Mouse (Mus musculus): ENCODE measurements around the gene Olfr653. TPM values are rescaled to one million over a fixed set of nuclear protein-coding genes. Genes with fewer than 3 reads are reported as not detected.

Olfr653 gene
- polyA plus RNA-seq (2012; rRNA removed): not detected in 2 replicates

GRCm38 (mm10) chr7:104577014-104577413 lies at the start of gene Olfr653:
Gene Olfr653 (plus strand): TSS chr7:104577314.

GRCm38 (mm10) chr7:104549833-104550232 lies 27.3 kb upstream of the Olfr653 start, which contains the start of gene Olfr651:
Gene Olfr651 (plus strand): TSS chr7:104550133.

GRCm38 (mm10) chr7:104560601-104561000 lies 16.5 kb upstream of the Olfr653 start, which contains the start of gene Olfr652:
Gene Olfr652 (plus strand): TSS chr7:104560901.

DNA sequence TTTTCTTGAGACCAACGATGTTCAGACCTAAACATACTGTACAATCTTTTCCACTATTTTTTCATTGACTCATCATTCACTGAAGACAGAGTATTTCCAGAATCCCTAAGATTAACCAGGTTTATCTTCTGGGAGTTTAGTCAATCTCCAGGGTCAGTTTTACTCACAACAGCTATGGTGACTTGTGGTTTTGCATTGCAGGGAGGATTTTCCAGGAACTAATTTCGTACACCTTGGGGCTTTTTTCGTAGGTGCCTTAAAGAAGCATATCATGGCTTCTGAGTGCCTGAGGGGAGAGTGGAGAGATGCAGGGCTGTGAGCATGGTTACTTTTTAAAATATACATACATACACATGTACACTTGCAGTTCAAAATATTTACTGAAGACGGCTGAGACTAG lies 9.6 kb downstream of the Olfr653 start, which contains the start of gene Olfr654:
Gene Olfr654 (plus strand): TSS at position 301 of the 400 bp plus-strand sequence.

DNA sequence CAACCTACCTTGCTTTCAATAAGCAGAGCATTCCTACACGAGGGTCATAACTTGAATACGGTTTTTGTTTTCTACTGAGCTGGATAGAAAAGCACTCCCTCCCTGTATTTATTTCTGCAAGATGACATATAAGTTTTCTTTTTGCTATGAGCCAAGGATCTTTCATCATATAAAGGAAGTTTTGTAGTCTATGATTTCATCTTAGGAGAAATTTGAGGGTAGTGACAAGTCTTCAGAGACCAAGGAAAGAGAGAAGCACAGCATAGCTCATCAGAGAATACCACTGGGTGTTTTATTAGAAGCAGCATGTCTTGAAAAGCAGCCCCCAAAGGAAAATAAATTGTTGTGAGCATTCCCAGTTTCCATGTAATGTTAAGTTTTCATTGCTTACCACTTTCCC lies 24.6 kb downstream of the Olfr653 start, which contains the start of gene Olfr655:
Gene Olfr655 (minus strand): TSS at position 101 of the 400 bp plus-strand sequence.

DNA sequence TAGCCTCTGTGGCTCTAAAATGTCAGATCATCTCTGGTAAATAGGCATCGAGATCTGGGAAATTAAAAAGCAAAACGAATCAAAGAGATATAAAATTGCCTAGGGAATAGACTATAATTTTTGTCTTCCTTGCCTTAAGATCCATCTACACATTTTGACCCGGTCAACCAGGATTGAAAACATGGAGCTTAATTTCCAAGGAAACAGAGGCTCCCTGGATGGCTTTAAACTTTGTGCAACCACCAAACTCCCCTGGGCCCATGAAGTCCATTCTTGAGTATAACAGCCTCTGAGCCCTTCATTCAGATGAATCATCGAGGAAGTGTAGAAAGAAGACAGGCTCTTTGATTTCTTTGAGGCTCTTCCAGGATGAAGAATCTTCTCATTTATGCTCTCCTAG lies 36.5 kb downstream of the Olfr653 start, which contains the start of gene Olfr656:
Gene Olfr656 (plus strand): TSS at position 301 of the 400 bp plus-strand sequence.

GRCm38 (mm10) chr7:104624494-104624893 lies 47.4 kb downstream of the Olfr653 start, which contains the start of gene Olfr657:
Gene Olfr657 (plus strand): TSS chr7:104624794.

Other genes with a start within 250 kb of the Olfr653 start
- 0.55 TPM in 1 of 2 replicates, not detected in the other for gene Trim34b, start 247.8 kb upstream of the Olfr653 start, polyA plus RNA-seq (2012; rRNA removed)
- gene Trim12c, start 224.0 kb upstream of the Olfr653 start, polyA plus RNA-seq (2012; rRNA removed): 0.55 TPM in 2 replicates
- 0.03 TPM in 1 of 2 replicates, not detected in the other for gene Trim30b, start 207.4 kb upstream of the Olfr653 start, polyA plus RNA-seq (2012; rRNA removed)
- not detected in 2 replicates for gene Trim30c, start 176.5 kb upstream of the Olfr653 start, polyA plus RNA-seq (2012; rRNA removed)
- 0.09 and 0.32 TPM in 2 replicates for gene Trim30a, start 112.1 kb upstream of the Olfr653 start, polyA plus RNA-seq (2012; rRNA removed)
- gene Trim30d, start 69.5 kb upstream of the Olfr653 start, polyA plus RNA-seq (2012; rRNA removed): 0.04 and 0.24 TPM in 2 replicates
- gene Olfr651, start 27.2 kb upstream of the Olfr653 start, polyA plus RNA-seq (2012; rRNA removed): not detected in 2 replicates
- not detected in 2 replicates for gene Olfr652, start 16.4 kb upstream of the Olfr653 start, polyA plus RNA-seq (2012; rRNA removed)
- not detected in 2 replicates for gene Olfr654, start 9.7 kb downstream of the Olfr653 start, polyA plus RNA-seq (2012; rRNA removed)
- gene Olfr655, start 24.5 kb downstream of the Olfr653 start, polyA plus RNA-seq (2012; rRNA removed): not detected in 2 replicates
- gene Olfr656, start 36.6 kb downstream of the Olfr653 start, polyA plus RNA-seq (2012; rRNA removed): not detected in 2 replicates
- gene Olfr657, start 47.5 kb downstream of the Olfr653 start, polyA plus RNA-seq (2012; rRNA removed): not detected in 2 replicates
- not detected in 2 replicates for gene Olfr658, start 70.0 kb downstream of the Olfr653 start, polyA plus RNA-seq (2012; rRNA removed)
- not detected in 2 replicates for gene Olfr659, start 89.4 kb downstream of the Olfr653 start, polyA plus RNA-seq (2012; rRNA removed)
- not detected in 2 replicates for gene Olfr661, start 109.2 kb downstream of the Olfr653 start, polyA plus RNA-seq (2012; rRNA removed)
- not detected in 2 replicates for gene Usp17le, start 200.2 kb downstream of the Olfr653 start, polyA plus RNA-seq (2012; rRNA removed)

Measured in stomach, adult 2 months (tissue).